Mouse (Mus musculus): ENCODE data around the gene Cks2.
"Not testable (repeated sequence)": the region's sequence is repeated elsewhere in the genome, so short reads cannot be mapped to it uniquely, and the experiment has no call there.

Gene Cks2

GRCm38 (mm10) chr13:51644829-51645789 lies at the start of gene Cks2:
Gene Cks2, plus strand, starts transcription at chr13:51645232.
- DNase-seq: peak; percentile 98

- DNase-seq: no peak
Observed at GRCm38 (mm10) chr13:51595404-51595803, 49.6 kb upstream of the Cks2 start.

GRCm38 (mm10) chr13:51598063-51598462 lies 47.0 kb upstream of the Cks2 start:
- no peak for DNase-seq

- no peak for DNase-seq
Observed at GRCm38 (mm10) chr13:51600169-51600568, 44.9 kb upstream of the Cks2 start.

- DNase-seq: no peak
Observed at GRCm38 (mm10) chr13:51602764-51603163, 42.3 kb upstream of the Cks2 start.

GRCm38 (mm10) chr13:51603221-51603893 lies 41.7 kb upstream of the Cks2 start:
- DNase-seq: peak in 1 of 2 experiments; percentile 24

- DNase-seq: no peak
Observed at GRCm38 (mm10) chr13:51603894-51604244, 41.2 kb upstream of the Cks2 start.

GRCm38 (mm10) chr13:51609231-51609630 lies 35.8 kb upstream of the Cks2 start:
- no peak for DNase-seq

GRCm38 (mm10) chr13:51611060-51611459 lies 34.0 kb upstream of the Cks2 start:
- DNase-seq: no peak

GRCm38 (mm10) chr13:51611500-51611899 lies 33.5 kb upstream of the Cks2 start:
- DNase-seq: no peak

GRCm38 (mm10) chr13:51615815-51616214 lies 29.2 kb upstream of the Cks2 start:
- DNase-seq: no peak

- no peak for DNase-seq
Observed at GRCm38 (mm10) chr13:51616417-51617044, 28.5 kb upstream of the Cks2 start.

GRCm38 (mm10) chr13:51617306-51617705 lies 27.7 kb upstream of the Cks2 start:
- no peak for DNase-seq

- DNase-seq: peak in 1 of 2 experiments; percentile 59
Observed at GRCm38 (mm10) chr13:51617861-51618260, 27.2 kb upstream of the Cks2 start.

GRCm38 (mm10) chr13:51618602-51619001 lies 26.4 kb upstream of the Cks2 start:
- DNase-seq: no peak

- no peak for DNase-seq
Observed at GRCm38 (mm10) chr13:51622626-51623025, 22.4 kb upstream of the Cks2 start.

- DNase-seq: no peak
Observed at GRCm38 (mm10) chr13:51623678-51624077, 21.4 kb upstream of the Cks2 start.

GRCm38 (mm10) chr13:51628273-51628848 lies 16.7 kb upstream of the Cks2 start:
- DNase-seq: no peak

- no peak for DNase-seq
Observed at GRCm38 (mm10) chr13:51631354-51631992, 13.6 kb upstream of the Cks2 start.

- no peak for DNase-seq
Observed at GRCm38 (mm10) chr13:51632560-51633218, 12.3 kb upstream of the Cks2 start.

- DNase-seq: not testable (repeated sequence)
Observed at GRCm38 (mm10) chr13:51635384-51635783, 9.6 kb upstream of the Cks2 start.

GRCm38 (mm10) chr13:51638958-51639357 lies 6.1 kb upstream of the Cks2 start:
- no peak for DNase-seq

Measured in lung, postnatal 4 days (tissue).